Mouse (Mus musculus): ENCODE data around the gene Trdn.

The Trdn gene

DNA sequence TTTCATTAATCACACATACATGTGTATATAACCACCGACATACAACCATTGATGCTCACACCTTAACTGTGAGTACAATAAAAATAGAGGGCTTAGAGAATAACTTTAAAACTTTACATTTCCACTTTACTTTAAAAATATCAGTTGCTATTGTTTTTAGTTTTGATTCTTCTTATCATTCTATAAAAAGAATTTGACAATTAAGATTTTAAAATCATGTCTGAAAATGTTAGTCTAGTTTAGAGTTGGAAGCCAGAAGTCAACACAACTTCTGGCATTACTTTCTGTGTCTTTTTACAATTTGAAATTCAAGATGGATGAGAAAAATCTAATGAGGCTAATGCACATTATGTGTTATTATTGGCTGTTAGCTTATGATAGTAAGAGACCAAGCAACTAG lies at the start of gene Trdn:
Gene Trdn, plus strand, starts transcription at position 301 of the 400 bp plus-strand sequence.
- DNase-seq (ENCODE audit: low read depth, low spot score): no peak

DNA sequence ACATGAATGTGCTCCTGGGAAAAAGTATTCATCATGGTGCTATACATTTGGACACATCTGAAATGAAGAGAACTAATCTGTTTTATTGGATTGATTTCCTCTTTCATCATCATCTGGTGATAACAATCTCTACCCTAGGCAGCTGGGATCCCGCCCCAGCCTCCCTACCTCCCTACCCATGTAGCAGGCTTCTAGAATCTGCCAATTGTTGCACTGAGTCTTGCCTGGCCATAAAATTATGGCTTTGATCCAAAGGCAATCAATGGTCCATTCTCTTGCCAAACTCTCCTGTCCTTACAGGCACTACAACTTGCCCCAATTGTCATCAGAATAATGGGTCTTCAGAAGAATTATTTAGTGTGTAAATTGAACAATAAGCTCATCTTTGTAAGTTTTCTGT lies 19.6 kb upstream of the Trdn start:
- no peak for DNase-seq (ENCODE audit: low read depth, low spot score)

GRCm38 (mm10) chr10:33065566-33065965 lies 14.8 kb upstream of the Trdn start:
- DNase-seq (ENCODE audit: low read depth, low spot score): no peak

DNA sequence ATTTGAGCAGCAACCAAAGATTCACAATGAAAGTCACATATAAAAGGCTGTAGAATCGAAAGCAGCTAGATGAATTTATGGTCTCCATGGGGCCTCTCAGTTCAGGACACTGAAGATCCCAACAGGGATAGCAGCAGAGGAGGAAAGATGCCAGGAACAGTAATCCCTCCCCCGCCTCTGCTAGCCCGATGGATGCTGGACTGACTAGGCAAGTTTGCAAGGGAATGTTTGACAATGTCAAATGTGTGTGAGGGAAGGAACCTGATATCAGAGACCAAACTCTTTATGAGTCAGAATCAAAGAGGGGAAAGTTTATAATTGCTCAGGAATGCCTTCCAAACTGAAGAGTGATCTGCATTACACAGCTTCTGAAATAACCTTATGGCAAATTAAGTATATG lies 7.2 kb upstream of the Trdn start:
- DNase-seq (ENCODE audit: low read depth, low spot score): no peak

- DNase-seq (ENCODE audit: low read depth, low spot score): no peak
Measured at GRCm38 (mm10) chr10:33082151-33082844, 1.9 kb downstream of the Trdn start.

DNA sequence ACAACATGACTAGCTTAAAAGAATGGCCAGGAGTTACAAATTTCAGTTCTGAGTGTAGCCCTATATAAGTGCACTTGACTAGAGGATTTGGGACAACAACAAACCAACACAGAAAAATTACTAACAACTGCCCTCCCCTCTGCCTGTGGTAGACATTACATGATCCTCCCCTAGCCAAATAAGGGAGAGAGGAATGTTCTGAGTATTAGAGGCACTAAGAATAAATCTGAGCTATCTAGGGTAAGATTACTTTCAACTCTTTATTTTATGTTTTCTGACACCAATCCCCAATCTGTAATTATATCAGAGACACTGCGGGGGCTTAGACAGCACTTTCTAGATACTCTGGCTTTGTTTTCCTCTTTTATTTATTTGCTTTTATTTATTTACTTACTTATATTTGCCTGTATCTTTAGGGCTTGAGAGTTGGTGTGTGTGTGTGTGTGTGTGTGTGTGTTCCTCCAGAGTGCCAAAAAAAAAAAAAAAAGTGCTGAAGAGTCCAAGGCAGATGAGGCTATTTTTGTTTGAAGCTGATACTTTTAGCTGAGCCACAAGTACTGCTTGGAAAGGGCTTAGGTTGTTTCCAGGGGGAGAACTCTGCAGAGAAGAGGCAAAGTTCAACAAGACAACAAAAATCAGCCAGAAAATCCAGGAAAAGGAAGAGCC lies 2.7 kb downstream of the Trdn start:
- no peak for DNase-seq (ENCODE audit: low read depth, low spot score)

GRCm38 (mm10) chr10:33083627-33084158 lies 3.3 kb downstream of the Trdn start:
- DNase-seq (ENCODE audit: low read depth, low spot score): no peak

DNA sequence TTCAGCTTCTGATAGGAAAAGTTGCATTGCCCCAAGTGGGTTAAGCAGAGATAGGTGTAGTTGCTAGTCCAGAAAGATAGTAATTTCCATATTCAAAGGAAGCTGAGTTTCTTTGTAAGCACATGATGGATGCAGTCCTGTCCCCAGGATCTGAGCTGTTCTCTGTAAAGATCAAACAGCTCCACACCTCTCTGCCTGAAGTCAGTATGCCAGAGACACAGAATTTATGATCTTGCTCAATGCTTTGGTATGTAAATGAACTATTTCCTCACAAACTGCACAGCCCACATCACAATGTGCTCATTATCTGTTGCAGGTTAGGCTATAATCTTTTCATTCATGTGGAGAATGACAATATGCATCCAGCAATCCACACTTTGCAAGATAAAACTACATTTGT lies 8.0 kb downstream of the Trdn start:
- no peak for DNase-seq (ENCODE audit: low read depth, low spot score)

DNA sequence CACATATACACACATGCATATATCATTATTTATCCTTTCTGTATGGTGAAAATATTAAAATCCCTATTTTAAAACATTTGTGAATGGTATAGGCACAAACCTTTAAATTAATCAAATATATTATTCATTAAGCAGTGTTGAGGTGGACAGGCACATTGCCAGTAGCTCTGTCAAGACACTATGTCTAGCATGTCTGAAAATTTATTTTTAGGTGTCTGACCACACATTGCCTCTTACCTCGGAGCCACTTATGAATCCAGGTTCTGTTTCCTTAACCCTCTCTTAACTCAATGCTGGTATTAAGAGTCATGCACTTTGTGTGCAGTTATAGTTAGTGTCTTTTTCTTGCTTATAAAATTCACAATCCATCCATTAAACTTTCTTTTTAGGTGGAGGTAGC lies 12.0 kb downstream of the Trdn start:
- no peak for DNase-seq (ENCODE audit: low read depth, low spot score)

GRCm38 (mm10) chr10:33107942-33108341 lies 27.6 kb downstream of the Trdn start:
- no peak for DNase-seq (ENCODE audit: low read depth, low spot score)

DNA sequence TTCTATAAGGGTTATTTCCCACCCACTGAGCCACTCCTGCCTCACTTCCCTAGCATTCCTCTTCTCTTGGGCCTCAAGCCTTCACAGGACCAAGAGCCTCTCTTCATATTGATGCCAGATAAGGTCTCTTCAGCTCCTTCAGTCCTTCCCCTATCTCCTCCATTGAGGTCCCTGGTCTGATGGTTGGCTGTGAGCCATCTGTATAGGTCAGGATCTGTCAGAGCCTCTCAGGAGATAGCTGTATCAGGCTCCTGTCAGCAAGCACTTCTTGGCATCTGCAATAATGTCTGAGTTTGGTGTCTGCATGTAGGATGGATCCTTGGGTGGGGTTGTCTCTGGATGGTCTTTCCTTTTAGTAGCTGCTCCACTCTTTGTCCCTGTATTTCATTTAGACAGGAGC lies 42.7 kb downstream of the Trdn start:
- no peak for DNase-seq (ENCODE audit: low read depth, low spot score)

DNA sequence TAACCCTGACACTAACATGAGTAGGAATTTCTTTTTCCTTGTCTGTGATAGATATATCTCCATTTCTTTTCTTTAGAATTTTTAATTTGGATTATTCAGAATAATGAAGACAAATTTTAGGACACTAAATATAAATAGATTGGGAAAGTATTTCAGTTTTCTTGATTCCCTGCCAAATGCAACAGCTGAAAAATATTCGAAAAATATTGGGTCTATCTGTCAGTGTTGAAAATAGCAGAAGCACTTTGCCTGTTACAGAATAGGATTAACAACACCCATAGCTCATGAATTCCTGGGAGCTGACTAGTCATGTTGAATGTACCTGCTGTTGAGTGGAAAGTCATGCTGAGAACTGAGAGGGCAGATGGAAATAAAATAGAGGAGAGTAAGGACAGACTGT lies 64.6 kb downstream of the Trdn start:
- no peak for DNase-seq (ENCODE audit: low read depth, low spot score)

GRCm38 (mm10) chr10:33179731-33180631 lies 99.6 kb downstream of the Trdn start:
- DNase-seq (ENCODE audit: low read depth, low spot score): no peak

DNA sequence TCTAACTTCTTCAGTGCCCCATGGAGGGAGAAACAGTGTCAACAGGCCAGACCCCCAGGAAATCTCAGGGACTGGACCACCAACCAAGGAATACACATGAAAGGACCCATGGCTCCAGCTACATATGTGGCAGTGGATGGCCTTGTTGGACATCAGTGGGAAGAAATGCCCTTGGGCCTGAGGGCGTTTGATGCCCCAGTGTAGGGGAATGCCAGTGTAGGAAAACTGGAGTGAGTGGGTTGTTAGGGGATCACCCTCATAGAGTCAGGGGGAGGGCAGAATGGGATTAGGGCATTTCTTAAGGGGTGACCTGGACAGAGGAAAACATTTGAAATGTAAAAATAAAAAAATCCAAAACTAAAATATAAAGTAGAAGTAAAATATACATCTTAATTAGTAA lies 108.7 kb downstream of the Trdn start:
- no peak for DNase-seq (ENCODE audit: low read depth, low spot score)

DNA sequence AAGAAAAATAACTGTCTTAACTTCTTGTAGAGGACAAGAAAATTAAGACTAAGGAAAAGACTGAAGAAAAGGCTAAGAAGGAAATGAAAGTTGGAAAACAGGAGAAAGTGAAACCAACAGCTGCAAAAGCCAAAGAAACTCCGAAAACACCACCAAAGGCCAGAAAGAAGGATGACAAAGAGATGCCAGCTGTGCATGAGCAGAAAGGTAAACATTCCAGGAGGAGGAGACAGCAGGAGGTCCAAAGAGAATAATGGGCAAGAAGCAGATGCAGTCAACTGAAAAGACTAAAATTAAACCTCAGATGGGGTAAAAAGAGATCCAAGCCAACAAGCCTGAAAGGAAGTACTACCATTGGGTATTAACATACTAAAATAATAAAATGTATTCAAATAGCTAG lies 115.6 kb downstream of the Trdn start:
- no peak for DNase-seq (ENCODE audit: low read depth, low spot score)

DNA sequence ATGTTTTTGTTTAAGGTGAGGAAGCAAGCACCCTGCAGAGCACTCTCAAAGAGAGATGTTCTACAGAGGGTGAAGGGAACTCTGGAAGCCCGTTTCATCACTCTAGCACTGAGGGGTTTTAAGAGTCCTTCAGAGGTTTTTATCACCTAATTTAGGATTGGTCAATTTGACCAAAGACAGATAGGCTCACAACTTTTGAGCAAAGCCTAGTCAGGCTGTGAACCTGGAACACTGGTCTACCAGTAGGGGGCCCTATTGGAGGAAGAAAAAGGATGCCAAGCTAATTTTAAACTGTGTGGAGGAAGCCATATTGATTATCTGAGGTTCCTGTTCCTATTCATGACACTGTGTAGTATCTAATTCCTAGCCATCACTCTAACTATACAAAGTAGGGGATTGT lies 117.9 kb downstream of the Trdn start:
- DNase-seq (ENCODE audit: low read depth, low spot score): no peak

GRCm38 (mm10) chr10:33210411-33210810 lies 130.1 kb downstream of the Trdn start:
- DNase-seq (ENCODE audit: low read depth, low spot score): no peak

- DNase-seq (ENCODE audit: low read depth, low spot score): no peak
Measured at GRCm38 (mm10) chr10:33253911-33254310, 173.6 kb downstream of the Trdn start.

DNA sequence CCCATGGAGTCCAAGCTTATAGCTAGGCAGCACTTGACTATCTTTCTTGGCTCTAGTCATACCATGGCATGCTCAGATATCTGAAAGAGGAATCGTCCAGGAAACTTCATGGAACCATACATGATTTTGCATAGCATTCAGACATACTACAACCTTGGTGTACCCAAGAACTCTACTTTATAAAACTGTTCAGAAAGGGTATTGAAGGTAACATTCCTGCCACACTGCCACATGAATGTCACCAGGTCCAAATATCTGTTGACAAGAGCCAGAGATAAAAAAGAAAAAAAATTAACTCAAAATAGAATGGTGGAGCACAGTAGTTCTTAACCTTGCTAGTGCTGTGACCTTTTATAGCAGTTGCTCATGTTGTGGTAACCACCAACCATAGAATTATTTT lies 175.8 kb downstream of the Trdn start:
- DNase-seq (ENCODE audit: low read depth, low spot score): no peak

- DNase-seq (ENCODE audit: low read depth, low spot score): no peak
Measured at GRCm38 (mm10) chr10:33304982-33305381, 224.6 kb downstream of the Trdn start.

GRCm38 (mm10) chr10:33353026-33353425 lies 272.7 kb downstream of the Trdn start:
- no peak for DNase-seq (ENCODE audit: low read depth, low spot score)

DNA sequence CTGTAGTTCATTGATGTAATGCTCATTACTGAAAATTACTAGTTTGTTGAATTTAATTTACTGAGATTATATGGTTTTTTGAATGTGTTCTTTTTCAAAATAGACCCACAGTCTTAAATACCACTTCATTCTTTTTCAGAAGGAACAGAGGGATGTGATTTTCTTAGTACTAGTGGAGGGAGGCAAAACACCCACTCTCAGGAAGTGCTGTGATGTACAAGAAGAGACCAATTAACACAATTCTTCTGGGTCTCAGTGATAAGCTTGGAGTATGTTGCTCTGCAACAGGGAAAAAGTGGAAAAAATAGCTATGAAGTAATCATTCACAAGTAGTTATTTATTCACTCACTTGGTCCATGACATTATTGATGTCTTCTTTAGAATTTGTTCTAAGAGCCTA lies 286.2 kb downstream of the Trdn start:
- no peak for DNase-seq (ENCODE audit: low read depth, low spot score)
